Mouse (Mus musculus) cerebellum, adult 2 months (tissue): Measurements from ENCODE around the gene Rsrc1.

ENCODE experiments used
- CTCF ChIP-seq: fragments of 200-500 bp; IDR thresholded peaks from 2 replicates; pipeline ENCODE4 v1.5.1; 2011; ENCODE audit warnings: low read depth, mild to moderate bottlenecking, control low read depth, low read length, moderate library complexity, borderline replicate concordance; ENCODE audit not compliant: insufficient read depth
- POLR2A ChIP-seq: fragments of 200-500 bp; IDR thresholded peaks from 2 replicates; pipeline ENCODE4 v1.6.1; 2011; ENCODE audit warnings: low read length, control low read depth, borderline replicate concordance; ENCODE audit not compliant: insufficient read depth

- no peak for TF ChIP-seq CTCF
- TF ChIP-seq POLR2A: no peak
These were observed 216.0 kb downstream of the Rsrc1 start for GRCm38 (mm10) chr3:67197179-67197578.
